Mouse (Mus musculus) bone marrow macrophage, adult 2 months (primary cell): ENCODE data around the gene Acap3. TPM values are rescaled to one million over a fixed set of nuclear protein-coding genes. Genes with fewer than 3 reads are reported as not detected.

Experiments used
- H3K27ac ChIP-seq: 2 replicates; pipeline ENCODE4 v1.5.1; 2012; ENCODE audit warnings: low read depth, low read length; ENCODE audit not compliant: insufficient read depth
- H3K4me1 ChIP-seq: 2 replicates; pipeline ENCODE4 v1.6.1; 2012; ENCODE audit warnings: low read length; ENCODE audit not compliant: control insufficient read depth, insufficient read depth
- H3K4me3 ChIP-seq: 2 replicates; pipeline ENCODE4 v1.5.1; 2012; ENCODE audit warnings: mild to moderate bottlenecking, low read length, moderate library complexity; ENCODE audit not compliant: insufficient read depth
- CTCF ChIP-seq: IDR thresholded peaks from 2 replicates; pipeline ENCODE4 v1.5.1; 2012; ENCODE audit warnings: low read depth, mild to moderate bottlenecking, low read length, moderate library complexity
- POLR2A ChIP-seq: IDR thresholded peaks from 2 replicates; pipeline ENCODE4 v1.6.1; 2012; ENCODE audit warnings: mild to moderate bottlenecking, low read depth, low read length, borderline replicate concordance
- polyA plus RNA-seq: library from polyadenylated mRNA; stranded (reverse); fragments of >200 nt; gene quantifications from 2 replicates; pipeline ENCODE4 v1.2.4, GENCODE M21; 2012; ENCODE audit not compliant: missing spikeins, insufficient read depth, insufficient read length

Gene Acap3
- polyA plus RNA-seq, 1 experiment: 18.1 TPM

DNA sequence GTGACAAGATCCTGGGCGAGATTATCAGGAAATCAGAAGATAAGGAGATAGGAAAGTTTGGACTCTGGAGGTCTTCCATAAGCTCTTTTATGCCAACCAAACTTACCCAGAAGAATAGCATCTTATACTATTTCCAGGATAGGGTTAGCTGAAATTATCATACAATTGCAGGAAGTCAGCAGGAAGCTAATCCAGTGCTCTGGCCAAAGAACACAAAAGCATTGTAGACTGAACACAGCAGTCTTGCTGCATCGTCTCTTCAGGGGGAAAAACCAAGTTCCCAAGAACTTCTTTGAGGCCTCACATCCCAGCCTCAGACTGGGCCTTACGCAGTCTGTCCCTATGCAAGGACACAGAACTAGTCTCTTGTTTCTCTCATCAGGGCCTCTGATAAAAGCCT is 8.0 kb upstream of the Acap3 start:
- Histone ChIP-seq H3K4me1 (no peaks in the 10 kb centered on the region), H3K4me3 (no peak overlapping the region), H3K27ac (no peak overlapping the region)
- no peak for TF ChIP-seq POLR2A
- no peak for TF ChIP-seq CTCF

DNA sequence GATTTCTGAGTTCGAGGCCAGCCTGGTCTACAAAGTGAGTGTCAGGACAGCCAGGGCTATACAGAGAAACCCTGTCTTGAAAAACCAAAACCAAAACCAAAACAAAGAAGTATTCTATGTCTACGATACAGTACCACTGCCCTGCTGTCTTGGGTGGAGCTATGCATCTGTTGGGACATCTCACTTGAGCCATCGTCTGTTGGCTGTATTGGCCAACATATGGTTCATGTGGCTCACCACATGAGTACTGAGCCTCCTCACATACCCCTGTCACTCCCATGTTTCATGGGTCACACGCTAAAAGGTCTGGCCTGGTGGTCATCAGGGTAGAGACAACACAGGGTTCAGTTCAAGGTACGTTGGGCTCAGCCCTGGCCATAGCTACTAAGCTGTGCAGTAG is 5.3 kb upstream of the Acap3 start:
- TF ChIP-seq POLR2A (no peak), CTCF (no peak)
- no peak overlapping the region for H3K27ac ChIP-seq
- no peak overlapping the region for H3K4me3 ChIP-seq
- H3K4me1 ChIP-seq: no peaks in the 10 kb centered on the region

DNA sequence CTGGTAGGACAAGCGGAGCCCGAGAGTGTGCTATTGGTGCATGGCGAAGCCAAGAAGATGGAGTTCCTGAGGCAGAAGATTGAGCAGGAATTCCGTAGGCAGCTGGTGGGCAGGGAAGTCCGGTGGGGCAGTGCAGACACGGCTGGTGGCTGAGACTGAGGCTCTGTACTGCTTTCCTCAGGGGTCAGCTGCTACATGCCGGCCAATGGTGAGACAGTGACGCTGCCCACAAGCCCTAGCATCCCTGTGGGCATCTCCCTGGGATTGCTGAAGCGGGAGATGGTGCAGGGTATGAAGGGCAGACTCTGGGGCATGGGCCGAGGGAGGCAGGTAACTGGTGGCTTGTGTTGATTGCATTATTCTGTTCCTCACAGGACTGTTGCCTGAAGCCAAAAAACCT is 3.9 kb upstream of the Acap3 start:
- no peak for TF ChIP-seq POLR2A
- no peak for TF ChIP-seq CTCF
- no peak overlapping the region for H3K27ac ChIP-seq
- no peaks in the 10 kb centered on the region for H3K4me1 ChIP-seq
- H3K4me3 ChIP-seq: no peak overlapping the region

DNA sequence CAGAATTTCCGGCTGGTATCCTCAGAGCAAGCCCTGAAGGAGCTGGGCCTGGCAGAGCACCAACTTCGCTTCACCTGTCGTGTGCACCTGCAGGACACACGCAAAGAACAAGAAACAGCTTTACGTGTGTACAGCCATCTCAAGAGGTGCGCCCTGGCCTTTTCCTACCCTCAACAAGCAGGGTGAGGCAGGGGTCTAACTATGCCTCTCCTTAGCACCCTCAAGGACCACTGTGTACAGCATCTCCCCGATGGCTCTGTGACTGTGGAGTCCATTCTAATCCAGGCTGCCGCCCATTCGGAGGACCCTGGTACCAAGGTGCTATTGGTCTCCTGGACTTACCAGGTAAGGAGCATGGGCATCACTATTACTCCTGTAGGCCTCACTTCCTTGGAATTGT is 3.4 kb upstream of the Acap3 start:
- H3K27ac ChIP-seq: no peak overlapping the region
- no peak overlapping the region for H3K4me3 ChIP-seq
- peaks cover 1% of the 10 kb centered on the region for H3K4me1 ChIP-seq
- TF ChIP-seq POLR2A (no peak), CTCF (no peak)

DNA sequence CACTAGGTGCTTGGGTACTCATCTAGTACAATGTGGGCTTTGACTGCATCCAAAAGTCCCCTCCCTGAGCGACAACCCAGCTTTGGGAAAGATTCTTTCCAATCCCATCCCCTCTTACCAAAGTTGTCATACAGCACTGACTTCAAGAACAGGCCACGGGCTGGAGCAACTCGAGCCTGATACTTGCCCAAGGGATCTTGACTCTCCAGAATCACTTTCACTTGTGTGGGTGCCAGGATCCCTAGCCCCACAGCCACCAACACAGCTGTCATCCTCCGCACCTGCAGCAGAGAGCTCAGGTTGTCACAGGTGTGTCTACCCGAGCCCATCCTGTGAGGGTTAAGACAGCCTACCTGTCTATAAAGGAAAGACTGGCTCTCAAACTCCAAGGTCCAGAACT is 2.3 kb upstream of the Acap3 start:
- Histone ChIP-seq H3K27ac (no peak overlapping the region), H3K4me3 (no peak overlapping the region), H3K4me1 (peaks cover 11% of the 10 kb centered on the region)
- TF ChIP-seq POLR2A (no peak), CTCF (no peak)

DNA sequence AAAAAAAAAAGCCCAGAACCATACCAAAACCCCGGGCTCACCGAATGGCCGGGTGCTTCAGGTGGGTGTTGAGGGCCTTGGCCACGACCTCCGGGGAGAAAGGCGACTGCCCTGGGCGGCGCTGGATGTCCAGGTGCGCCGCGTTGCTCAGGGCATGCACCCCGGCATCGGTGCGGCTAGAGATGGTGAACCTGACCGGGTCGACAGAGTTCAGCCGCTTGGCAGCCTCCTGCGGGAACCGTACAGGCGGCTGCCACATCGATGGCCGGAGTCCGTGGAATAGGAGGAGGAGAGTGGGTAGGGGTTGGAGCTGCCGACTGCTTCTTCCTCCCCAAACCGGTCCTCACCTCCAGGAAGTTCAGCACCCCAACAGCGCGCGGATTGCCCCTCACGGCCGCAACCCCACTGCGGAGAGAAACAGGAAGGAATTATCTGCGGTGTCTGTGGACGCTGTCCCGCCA is 581 bp upstream of the Acap3 start:
- H3K4me1 ChIP-seq: peaks cover 28% of the 10 kb centered on the region
- TF ChIP-seq CTCF (no peak), POLR2A (no peak)
- peak overlapping the region; percentile 88 for H3K4me3 ChIP-seq
- H3K27ac ChIP-seq: no peak overlapping the region

DNA sequence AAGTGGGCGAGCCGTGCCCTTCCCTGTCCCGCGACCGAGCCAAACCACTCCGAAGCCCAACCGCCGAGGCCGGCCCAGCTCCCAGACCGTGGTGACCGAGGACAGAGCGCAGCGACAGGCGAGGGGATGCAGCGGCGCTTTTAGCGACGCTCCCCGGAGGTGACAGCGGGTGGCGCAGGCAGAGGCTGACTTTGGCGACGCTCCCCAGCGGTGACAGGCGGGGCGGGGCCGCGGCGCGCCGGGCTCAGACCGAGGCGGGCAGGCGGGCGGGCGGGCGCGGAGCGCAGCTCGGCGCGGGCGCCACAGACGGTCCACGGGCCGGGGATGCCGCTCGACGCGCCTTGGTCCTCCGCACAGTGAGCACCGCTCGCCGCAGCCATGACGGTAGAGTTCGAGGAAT is 395 bp downstream of the Acap3 start:
- Histone ChIP-seq H3K4me3 (peak overlapping the region; percentile 88), H3K27ac (peak overlapping the region; percentile 89), H3K4me1 (peaks cover 30% of the 10 kb centered on the region)
- TF ChIP-seq CTCF (no peak), POLR2A (no peak)

DNA sequence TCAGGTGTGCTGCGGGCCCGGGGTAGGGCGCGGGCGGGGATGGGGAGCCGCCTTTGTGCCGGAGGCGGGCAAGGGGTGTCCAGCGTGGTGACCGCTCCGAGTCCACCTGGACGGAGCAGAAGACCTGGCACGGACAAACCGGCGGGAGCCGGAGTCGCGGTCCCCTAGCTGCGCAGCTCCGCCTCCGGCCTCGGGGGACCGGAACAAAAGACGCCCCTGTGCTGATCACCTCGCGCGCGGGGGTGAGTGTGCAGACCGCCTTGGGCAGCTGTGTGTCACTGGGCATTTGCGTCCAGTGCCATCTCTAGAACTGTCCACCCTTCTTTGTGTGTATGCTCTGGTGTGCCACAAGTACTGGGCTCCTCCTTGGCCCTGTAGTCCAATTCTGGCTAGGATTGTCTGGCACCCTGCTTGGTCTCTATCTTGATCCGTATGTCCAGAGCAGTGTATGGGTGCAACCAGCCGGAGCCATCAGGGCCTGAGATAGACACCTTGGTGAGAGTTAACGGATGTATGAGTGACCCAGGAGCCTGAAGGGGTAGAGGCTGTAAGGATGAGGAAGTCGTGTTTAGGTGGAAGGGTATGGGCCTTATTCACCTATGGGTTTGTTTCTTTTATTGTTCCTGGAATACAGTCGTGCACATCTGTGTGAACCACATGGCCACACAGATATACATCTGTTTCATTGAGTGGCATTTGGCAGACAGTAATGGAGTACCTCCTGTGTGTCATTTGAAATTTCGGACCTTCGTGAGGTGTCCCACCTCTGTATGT is 1.0 kb downstream of the Acap3 start:
- TF ChIP-seq CTCF: no peak
- TF ChIP-seq POLR2A: no peak
- H3K4me1 ChIP-seq: peaks cover 30% of the 10 kb centered on the region
- peak overlapping the region; percentile 18; the same call in 1 of the 2 replicates for H3K27ac ChIP-seq
- peak overlapping the region; percentile 88 for H3K4me3 ChIP-seq

DNA sequence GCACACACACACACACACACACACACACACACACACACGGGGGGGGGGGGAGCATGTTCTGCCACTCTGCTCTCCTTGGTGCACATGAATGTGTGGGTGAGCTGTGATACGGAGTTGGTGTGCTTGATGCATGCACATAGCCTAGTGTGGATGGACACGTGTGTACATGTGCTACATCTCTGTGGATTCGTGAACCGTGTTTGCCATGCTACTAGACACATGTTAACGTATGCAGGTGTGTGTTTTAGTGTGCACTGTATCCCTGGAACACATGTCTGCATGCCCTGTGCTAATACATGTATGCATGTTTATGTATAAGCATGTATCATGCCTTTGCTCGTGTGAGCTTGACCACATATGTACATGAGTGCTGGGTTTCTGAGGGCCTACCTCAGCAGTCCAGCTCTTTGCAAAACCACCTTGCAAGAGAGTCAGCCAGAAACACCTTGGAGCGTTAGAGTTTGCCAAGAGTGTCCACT is 1.6 kb downstream of the Acap3 start:
- Histone ChIP-seq H3K27ac (no peak overlapping the region), H3K4me1 (peaks cover 30% of the 10 kb centered on the region), H3K4me3 (peak overlapping the region; percentile 88)
- TF ChIP-seq POLR2A: no peak
- no peak for TF ChIP-seq CTCF

DNA sequence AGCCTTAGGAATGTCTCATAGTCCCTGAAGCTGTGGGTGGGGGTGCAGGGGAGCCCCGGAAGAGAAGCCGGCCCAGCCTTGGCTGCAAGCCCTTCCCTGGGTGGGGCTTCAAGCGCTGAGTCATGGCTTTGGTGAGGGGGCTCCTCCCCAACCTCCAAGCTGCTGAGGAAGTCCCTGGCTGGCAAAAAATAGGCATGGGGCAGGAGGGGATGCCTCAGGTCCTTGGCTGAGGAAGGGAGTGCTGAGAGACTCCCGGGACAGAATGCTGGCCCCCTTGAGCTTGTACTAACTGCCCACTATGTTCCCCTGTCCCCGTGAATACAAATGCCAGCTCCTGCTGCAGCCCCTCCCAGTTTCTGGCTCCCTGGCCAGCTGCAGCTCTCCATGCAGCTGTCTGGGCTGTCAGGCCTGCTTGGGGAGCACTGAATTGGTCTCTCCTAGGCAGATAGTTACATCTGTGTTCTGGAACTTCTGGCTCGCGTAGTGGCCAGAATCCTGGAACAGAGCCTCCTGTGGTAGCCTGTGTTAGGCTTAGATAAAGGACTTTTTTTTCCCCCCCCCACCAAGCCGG is 2.8 kb downstream of the Acap3 start:
- peaks cover 30% of the 10 kb centered on the region for H3K4me1 ChIP-seq
- TF ChIP-seq CTCF (no peak), POLR2A (no peak)
- H3K27ac ChIP-seq: peak overlapping the region; percentile 38
- peak overlapping the region; percentile 31 for H3K4me3 ChIP-seq
